In the genomic region with DNA sequence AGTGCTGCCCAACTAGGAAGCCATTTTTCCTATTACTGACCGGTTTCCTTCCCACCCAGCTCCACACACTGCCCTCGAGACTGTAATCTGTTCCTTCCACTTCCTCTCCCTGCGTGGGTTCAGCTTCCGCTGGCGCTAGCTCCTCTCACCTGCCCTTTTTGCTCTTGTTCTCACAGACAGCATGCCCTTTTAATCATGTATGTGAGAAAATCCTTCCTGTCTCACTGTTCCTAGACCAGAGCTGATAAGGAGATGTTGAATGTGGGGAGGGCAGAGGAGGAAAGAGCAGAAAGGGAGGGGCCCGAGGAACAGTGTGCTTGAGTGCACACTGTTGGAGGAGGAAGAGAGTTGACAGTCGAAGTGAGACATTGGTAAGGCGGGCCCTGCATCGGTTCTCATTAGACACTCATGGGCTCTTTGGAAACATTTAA, we compare ENCODE assay signal across 13 mouse cellular contexts. TPM values are rescaled to one million over a fixed set of nuclear protein-coding genes. Genes with fewer than 3 reads are reported as not detected.
DNase-seq lines count a peak whose midpoint lies in the region; ATAC-seq and TF ChIP-seq lines count a peak whose summit lies in the region.
"Had no signal": no experiment of that assay in that cellular context is flagged by ENCODE, and none has a peak within 500 bp of the region (broad histone marks: within the 10 kb centered on the region; RNA-seq: fewer than 3 reads in every experiment).

A gene (minus strand): TSS at position 261 of the 431 bp plus-strand sequence.

- TF ChIP-seq POLR2A in bone marrow, adult 2 months (IDR thresholded peaks at IDR 0.05; ENCODE audit: borderline replicate concordance, control insufficient read depth, low read depth, low read length), result no peak

- 78% methylated on average over 9 of the region's 9 CpGs for WGBS in midbrain, embryonic 10.5 days
- WGBS in midbrain, embryonic 13.5 days, result 78% methylated on average over 9 of the region's 9 CpGs
- 3% methylated on average over 9 of the region's 9 CpGs for WGBS in bone marrow, adult 2 months
- 31% methylated on average over 9 of the region's 9 CpGs for WGBS in liver, embryonic 11.5 days
- 55% methylated on average over 9 of the region's 9 CpGs for WGBS in stomach, embryonic 16.5 days
- WGBS in hindbrain, embryonic 11.5 days, result 77% methylated on average over 9 of the region's 9 CpGs

- peaks cover 27% of the 10 kb centered on the region for H3K4me1 ChIP-seq in midbrain, embryonic 10.5 days
- peaks cover 15% of the 10 kb centered on the region for H3K4me1 ChIP-seq in midbrain, embryonic 13.5 days (replicated peaks)
- peaks cover 1% of the 10 kb centered on the region; the same call in 1 of the 2 replicates for H3K4me1 ChIP-seq in bone marrow, adult 2 months (ENCODE audit: control insufficient read depth, insufficient read depth, low read length)
- H3K4me1 ChIP-seq in liver, embryonic 11.5 days (replicated peaks; ENCODE audit: control insufficient read depth, insufficient read depth, low read length), result peaks cover 6% of the 10 kb centered on the region; the same call in 1 of the 2 replicates
- 0 out of 2 replicates have a peak, but pooled peaks cover 4% of the 10 kb centered on the region for H3K4me1 ChIP-seq in stomach, embryonic 16.5 days (ENCODE audit: control insufficient read depth, insufficient read depth, low read length)
- no peaks in the 10 kb centered on the region for H3K4me1 ChIP-seq in hindbrain, embryonic 11.5 days (replicated peaks; ENCODE audit: control insufficient read depth, insufficient read depth, low read length)

- H3K4me3 ChIP-seq in midbrain, embryonic 10.5 days, result no peak within 1 kb of the TSS
- H3K4me3 ChIP-seq in midbrain, embryonic 13.5 days (replicated peaks), result no peak within 1 kb of the TSS
- H3K4me3 ChIP-seq in bone marrow, adult 2 months (replicated peaks; ENCODE audit: control insufficient read depth, low read depth, low read length), result peak within 1 kb of the TSS; percentile 30
- no peak within 1 kb of the TSS for H3K4me3 ChIP-seq in liver, embryonic 11.5 days (ENCODE audit: low read depth, low read length)
- H3K4me3 ChIP-seq in stomach, embryonic 16.5 days (replicated peaks; ENCODE audit: low read length), result no peak within 1 kb of the TSS
- H3K4me3 ChIP-seq in hindbrain, embryonic 11.5 days (ENCODE audit: low read depth, low read length), result no peak within 1 kb of the TSS
- H3K4me3 ChIP-seq: limb, embryonic 10.5 days had no signal

- H3K9me3 ChIP-seq in midbrain, embryonic 10.5 days (replicated peaks), result no peaks in the 10 kb centered on the region
- no peaks in the 10 kb centered on the region for H3K9me3 ChIP-seq in midbrain, embryonic 13.5 days
- no peaks in the 10 kb centered on the region for H3K9me3 ChIP-seq in liver, embryonic 11.5 days (ENCODE audit: control insufficient read depth, low read length)
- H3K9me3 ChIP-seq in stomach, embryonic 16.5 days (replicated peaks; ENCODE audit: control insufficient read depth, low read length), result no peaks in the 10 kb centered on the region
- H3K9me3 ChIP-seq in hindbrain, embryonic 11.5 days (ENCODE audit: control insufficient read depth, low read length), result no peaks in the 10 kb centered on the region
- H3K9me3 ChIP-seq: limb, embryonic 10.5 days; megakaryocyte, embryonic 14.5 days had no signal

- no peak for ATAC-seq in midbrain, embryonic 13.5 days
- ATAC-seq in liver, embryonic 11.5 days (replicated peaks; ENCODE audit: low FRiP score), result peak; percentile 75
- peak; percentile 58; the same call in 1 of the 2 replicates for ATAC-seq in stomach, embryonic 16.5 days (ENCODE audit: insufficient read depth, low FRiP score)
- no peak for ATAC-seq in hindbrain, embryonic 11.5 days (ENCODE audit: low FRiP score)

- TF ChIP-seq CTCF in bone marrow, adult 2 months (IDR thresholded peaks at IDR 0.05; ENCODE audit: control insufficient read depth, insufficient read depth, low read length), result no peak

- peaks cover 22% of the 10 kb centered on the region; the same call in 1 of the 2 replicates for H3K27me3 ChIP-seq in midbrain, embryonic 10.5 days (ENCODE audit: low read depth, poor library complexity, severe bottlenecking)
- no peaks in the 10 kb centered on the region for H3K27me3 ChIP-seq in midbrain, embryonic 13.5 days
- no peaks in the 10 kb centered on the region for H3K27me3 ChIP-seq in liver, embryonic 11.5 days (replicated peaks; ENCODE audit: control insufficient read depth, insufficient read depth, low read length)
- H3K27me3 ChIP-seq in stomach, embryonic 16.5 days (ENCODE audit: control insufficient read depth, insufficient read depth, low read length), result no peaks in the 10 kb centered on the region
- no peaks in the 10 kb centered on the region for H3K27me3 ChIP-seq in hindbrain, embryonic 11.5 days (ENCODE audit: control insufficient read depth, insufficient read depth, low read length)
- H3K27me3 ChIP-seq: megakaryocyte, embryonic 14.5 days had no signal

- no peak within 1 kb of the TSS for H3K4me2 ChIP-seq in midbrain, embryonic 13.5 days (replicated peaks)
- H3K4me2 ChIP-seq in liver, embryonic 11.5 days, result peak within 1 kb of the TSS; percentile 44; the same call in 1 of the 2 replicates
- no peak within 1 kb of the TSS for H3K4me2 ChIP-seq in stomach, embryonic 16.5 days (ENCODE audit: low read depth, low read length)
- no peak within 1 kb of the TSS for H3K4me2 ChIP-seq in hindbrain, embryonic 11.5 days (replicated peaks; ENCODE audit: low read depth, low read length)

- H3K27ac ChIP-seq in midbrain, embryonic 10.5 days (replicated peaks), result no peak within 1 kb of the TSS
- H3K27ac ChIP-seq in midbrain, embryonic 13.5 days, result no peak within 1 kb of the TSS
- peak within 1 kb of the TSS; percentile 7; the same call in 1 of the 2 replicates for H3K27ac ChIP-seq in bone marrow, adult 2 months (ENCODE audit: control insufficient read depth, insufficient read depth, low read depth, low read length, poor library complexity)
- H3K27ac ChIP-seq in liver, embryonic 11.5 days (ENCODE audit: low read depth, low read length), result no peak within 1 kb of the TSS
- no peak within 1 kb of the TSS for H3K27ac ChIP-seq in stomach, embryonic 16.5 days (ENCODE audit: low read length)
- no peak within 1 kb of the TSS for H3K27ac ChIP-seq in hindbrain, embryonic 11.5 days (ENCODE audit: low read depth, low read length)
- H3K27ac ChIP-seq: limb, embryonic 10.5 days had no signal

- H3K36me3 ChIP-seq in midbrain, embryonic 10.5 days, result no peaks in the 10 kb centered on the region
- no peaks in the 10 kb centered on the region for H3K36me3 ChIP-seq in midbrain, embryonic 13.5 days
- no peaks in the 10 kb centered on the region for H3K36me3 ChIP-seq in liver, embryonic 11.5 days (ENCODE audit: control insufficient read depth, insufficient read depth, low read length)
- H3K36me3 ChIP-seq in stomach, embryonic 16.5 days (ENCODE audit: control insufficient read depth, insufficient read depth, low read length), result no peaks in the 10 kb centered on the region
- no peaks in the 10 kb centered on the region for H3K36me3 ChIP-seq in hindbrain, embryonic 11.5 days (ENCODE audit: control insufficient read depth, insufficient read depth, low read length)
- H3K36me3 ChIP-seq: limb, embryonic 10.5 days had no signal

- DNase-seq in midbrain, embryonic 10.5 days (ENCODE audit: low spot score), result peak; percentile 9
- no peak for DNase-seq in liver, embryonic 11.5 days (ENCODE audit: low spot score)
- no peak for DNase-seq in layer of hippocampus, adult 9-10 months (ENCODE audit: low spot score)
- DNase-seq in hindbrain, embryonic 11.5 days (ENCODE audit: low spot score), result no peak
- DNase-seq: gastrocnemius, postnatal 36 days; kidney, postnatal 25 days had no signal

- no peak within 1 kb of the TSS for H3K9ac ChIP-seq in midbrain, embryonic 13.5 days (replicated peaks)
- H3K9ac ChIP-seq in liver, embryonic 11.5 days (ENCODE audit: low read depth, low read length), result no peak within 1 kb of the TSS
- no peak within 1 kb of the TSS for H3K9ac ChIP-seq in stomach, embryonic 16.5 days (ENCODE audit: low read length)
- no peak within 1 kb of the TSS for H3K9ac ChIP-seq in hindbrain, embryonic 11.5 days (ENCODE audit: low read depth, low read length)

RNA-seq across cellular contexts. Expression of the gene that starts here (rescaled TPM):
- not detected in 2 replicates for polyA plus RNA-seq in midbrain, embryonic 10.5 days (2016; fragmentation: Nextera tagmentation; extraction: Ambion mirVana)
- polyA plus RNA-seq in midbrain, embryonic 13.5 days (2015; fragmentation: Nextera tagmentation; extraction: Ambion mirVana), result not detected in 2 replicates
- 4.9 TPM in 1 of 2 replicates, not detected in the other for polyA plus RNA-seq in bone marrow, adult 2 months (2011; ENCODE audit: insufficient read depth, insufficient read length, low replicate concordance, missing spikeins)
- polyA plus RNA-seq in liver, embryonic 11.5 days (2014; fragmentation: Nextera tagmentation; extraction: Ambion mirVana), result 1.4 and 1.6 TPM in 2 replicates
- 0.45 TPM in 1 of 2 replicates, not detected in the other for polyA plus RNA-seq in stomach, embryonic 16.5 days (2015; fragmentation: Nextera tagmentation; extraction: Ambion mirVana)
- polyA plus RNA-seq in hindbrain, embryonic 11.5 days (2014; fragmentation: Nextera tagmentation; extraction: Ambion mirVana), result not detected in 2 replicates
- polyA plus RNA-seq: forebrain, embryonic 11.5 days; limb, embryonic 10.5 days; neural tube, embryonic 14.5 days had no signal

Comparison
In these comparisons a context has a peak if more than half of its experiments do, and no peak if none do; other contexts are left out.
1. Peak in DNase-seq in midbrain, embryonic 10.5 days; RNA of the gene not detected or under 1 TPM.
2. Peak in ATAC-seq in stomach, embryonic 16.5 days; RNA of the gene not detected or under 1 TPM.